Mouse (Mus musculus): ENCODE data around the gene Soga3.

The Soga3 gene

GRCm38 (mm10) chr10:29143566-29144335, at the start of gene Soga3:
TSS of gene Soga3 (plus strand) at chr10:29143839.
- in situ Hi-C loops (cut with MboI, MseI), result no loop called here

- in situ Hi-C loops (cut with MboI, MseI), result no loop called here
Measured at GRCm38 (mm10) chr10:29106962-29107361, 36.7 kb upstream of the Soga3 start.

- in situ Hi-C loops (cut with MboI, MseI), result no loop called here
Measured at GRCm38 (mm10) chr10:29142556-29143105, 1.0 kb upstream of the Soga3 start.

- in situ Hi-C loops (cut with MboI, MseI), result no loop called here
Measured at GRCm38 (mm10) chr10:29144612-29145405, 1.2 kb downstream of the Soga3 start.

GRCm38 (mm10) chr10:29146198-29146857, 2.7 kb downstream of the Soga3 start:
- in situ Hi-C loops (cut with MboI, MseI), result no loop called here

GRCm38 (mm10) chr10:29146858-29147640, 3.4 kb downstream of the Soga3 start:
- in situ Hi-C loops (cut with MboI, MseI), result no loop called here

GRCm38 (mm10) chr10:29147641-29147990, 4.0 kb downstream of the Soga3 start:
- in situ Hi-C loops (cut with MboI, MseI), result no loop called here

- in situ Hi-C loops (cut with MboI, MseI), result no loop called here
Measured at GRCm38 (mm10) chr10:29148076-29148475, 4.4 kb downstream of the Soga3 start.

GRCm38 (mm10) chr10:29155304-29155703, 11.7 kb downstream of the Soga3 start:
- in situ Hi-C loops (cut with MboI, MseI), result no loop called here

GRCm38 (mm10) chr10:29161664-29162063, 18.0 kb downstream of the Soga3 start:
- in situ Hi-C loops (cut with MboI, MseI), result no loop called here

- in situ Hi-C loops (cut with MboI, MseI), result no loop called here
Measured at GRCm38 (mm10) chr10:29173778-29174177, 30.1 kb downstream of the Soga3 start.

GRCm38 (mm10) chr10:29175656-29176055, 32.0 kb downstream of the Soga3 start:
- in situ Hi-C loops (cut with MboI, MseI), result no loop called here

GRCm38 (mm10) chr10:29176881-29177280, 33.2 kb downstream of the Soga3 start:
- in situ Hi-C loops (cut with MboI, MseI), result no loop called here

GRCm38 (mm10) chr10:29178003-29178402, 34.4 kb downstream of the Soga3 start:
- in situ Hi-C loops (cut with MboI, MseI), result no loop called here

- in situ Hi-C loops (cut with MboI, MseI), result no loop called here
Measured at GRCm38 (mm10) chr10:29180210-29180609, 36.6 kb downstream of the Soga3 start.

- in situ Hi-C loops (cut with MboI, MseI), result no loop called here
Measured at GRCm38 (mm10) chr10:29181046-29181445, 37.4 kb downstream of the Soga3 start.

- in situ Hi-C loops (cut with MboI, MseI), result no loop called here
Measured at GRCm38 (mm10) chr10:29193769-29194168, 50.1 kb downstream of the Soga3 start.

- in situ Hi-C loops (cut with MboI, MseI), result no loop called here
Measured at GRCm38 (mm10) chr10:29196811-29197210, 53.2 kb downstream of the Soga3 start.

GRCm38 (mm10) chr10:29198642-29199041, 55.0 kb downstream of the Soga3 start, which contains the start of gene Gm49353:
TSS of gene Gm49353 (plus strand) at chr10:29198954.
- in situ Hi-C loops (cut with MboI, MseI), result no loop called here

- in situ Hi-C loops (cut with MboI, MseI), result no loop called here
Measured at GRCm38 (mm10) chr10:29199835-29200234, 56.2 kb downstream of the Soga3 start.

- in situ Hi-C loops (cut with MboI, MseI), result no loop called here
Measured at GRCm38 (mm10) chr10:29200609-29201008, 57.0 kb downstream of the Soga3 start.
